Mouse (Mus musculus): ENCODE measurements around the gene BC030870. TPM values are rescaled to one million over a fixed set of nuclear protein-coding genes. Genes with fewer than 3 reads are reported as not detected.

The BC030870 gene
- polyA plus RNA-seq, 1 experiment, result not detected

DNA sequence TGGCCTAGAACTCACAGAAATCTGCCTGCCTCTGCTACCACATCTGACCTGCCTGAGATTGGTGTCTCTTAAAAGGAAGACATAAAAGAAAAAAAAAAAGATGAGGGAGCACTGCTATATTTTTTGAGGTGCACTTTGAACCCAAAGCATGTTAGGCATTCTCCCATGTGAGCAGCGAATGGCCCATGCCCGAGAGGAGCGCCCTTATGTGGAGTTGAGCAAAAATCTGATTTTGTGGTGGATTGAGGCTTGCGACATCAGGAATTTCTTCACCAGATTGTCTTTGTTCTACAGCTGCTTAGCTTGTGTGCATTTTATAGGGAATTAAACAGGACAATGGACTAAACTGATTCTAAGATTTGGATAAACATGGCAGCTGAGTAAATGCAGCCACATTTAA is 82.2 kb downstream of the BC030870 start:
- TF ChIP-seq POLR2A (IDR thresholded peaks at IDR 0.05; ENCODE audit: borderline replicate concordance, extremely low read depth, insufficient read depth, insufficient read length, poor library complexity, severe bottlenecking) (no peak), CTCF (IDR thresholded peaks at IDR 0.05; ENCODE audit: borderline replicate concordance, extremely low read depth, insufficient read depth, insufficient read length) (no peak)
- no peak for DNase-seq (ENCODE audit: low read depth)

GRCm38 (mm10) chr8:65046565-65046964 is 82.8 kb downstream of the BC030870 start:
- DNase-seq (ENCODE audit: low read depth), result no peak
- no peak for TF ChIP-seq CTCF (IDR thresholded peaks at IDR 0.05; ENCODE audit: borderline replicate concordance, extremely low read depth, insufficient read depth, insufficient read length)
- no peak for TF ChIP-seq POLR2A (IDR thresholded peaks at IDR 0.05; ENCODE audit: borderline replicate concordance, extremely low read depth, insufficient read depth, insufficient read length, poor library complexity, severe bottlenecking)

- DNase-seq (ENCODE audit: low read depth), result peak; percentile 74
- no peak for TF ChIP-seq CTCF (IDR thresholded peaks at IDR 0.05; ENCODE audit: borderline replicate concordance, extremely low read depth, insufficient read depth, insufficient read length)
Measured at GRCm38 (mm10) chr8:65037117-65037533, 92.2 kb downstream of the BC030870 start, which contains the start of gene Apela. Gene Apela, minus strand, starts transcription at chr8:65037336.

Other genes starting within 250 kb of the BC030870 start
- gene Tmem192, start 182.4 kb downstream of the BC030870 start, polyA plus RNA-seq (2012; rRNA removed), result 15.2 and 17.7 TPM in 2 replicates
- not detected in 2 replicates for gene Trim75, start 141.7 kb downstream of the BC030870 start, polyA plus RNA-seq (2012; rRNA removed)
- gene Trim61, start 111.0 kb downstream of the BC030870 start, polyA plus RNA-seq (2012; rRNA removed), result not detected in 2 replicates
- gene Trim60, start 111.0 kb downstream of the BC030870 start, polyA plus RNA-seq (2012; rRNA removed), result not detected in 2 replicates
- 2.3 and 2.4 TPM in 2 replicates for gene Apela, start 92.2 kb downstream of the BC030870 start, polyA plus RNA-seq (2012; rRNA removed)
- not detected in 2 replicates for gene Gm10663, start 54.5 kb downstream of the BC030870 start, polyA plus RNA-seq (2012; rRNA removed)